40 mouse cellular contexts compared by ENCODE assay signal in the genomic region with DNA sequence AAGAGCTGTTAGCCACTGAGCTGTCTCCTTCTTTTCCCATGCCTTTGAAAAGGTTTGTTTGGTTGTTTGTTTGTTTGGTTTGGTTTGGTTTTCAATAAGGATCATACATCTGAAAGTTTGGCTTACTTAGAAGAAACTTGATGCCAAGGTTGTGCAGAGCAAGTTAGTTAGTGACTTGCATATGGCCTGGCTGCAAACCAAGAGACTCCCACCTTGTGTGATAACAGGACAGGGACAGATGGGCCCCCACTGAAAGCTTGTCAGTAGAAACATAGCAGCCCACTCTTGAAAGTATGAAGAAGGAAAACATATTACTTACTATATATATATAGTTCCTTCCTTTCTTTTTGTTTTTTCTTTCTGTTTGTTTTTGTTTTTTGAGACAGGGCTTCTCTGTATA. TPM values are rescaled to one million over a fixed set of nuclear protein-coding genes. Genes with fewer than 3 reads are reported as not detected.
"Had no signal": no experiment of that assay in that cellular context is flagged by ENCODE, and none has a peak within 500 bp of the region (broad histone marks: within the 10 kb centered on the region; RNA-seq: fewer than 3 reads in every experiment).

No protein-coding gene starts in this region.

- ATAC-seq: hindbrain, embryonic 16.5 days; inflammation-experienced regulatory T-cells, adult 6 months; intestine, embryonic 15.5 days; intestine, postnatal 0 days had no signal

- DNase-seq: gastrocnemius, adult 2 months; gastrocnemius, postnatal 10 days; gastrocnemius, postnatal 25 days; heart, adult 18-20 months; heart, postnatal 10 days; heart, postnatal 4 days; kidney, adult 18-20 months; kidney, adult 8-10 months; kidney, postnatal 10 days; kidney, postnatal 25 days; kidney, postnatal 4 days; liver; liver, embryonic 13.5 days had no signal

- H3K4me3 ChIP-seq: gastrocnemius, adult 2 months; heart, embryonic 10.5 days; heart, embryonic 12.5 days; hindbrain, embryonic 10.5 days; hindbrain, embryonic 12.5 days; intestine, embryonic 15.5 days; layer of hippocampus, adult 2 months; left cerebral cortex, adult 2 months; limb, embryonic 10.5 days; limb, embryonic 12.5 days; liver, embryonic 13.5 days; liver, embryonic 15.5 days had no signal

- H3K36me3 ChIP-seq: heart, embryonic 10.5 days; heart, embryonic 12.5 days; hindbrain, embryonic 10.5 days; hindbrain, embryonic 12.5 days; intestine, embryonic 15.5 days; limb, embryonic 10.5 days; limb, embryonic 12.5 days; liver, embryonic 13.5 days; liver, embryonic 15.5 days had no signal

- H3K9ac ChIP-seq: heart, embryonic 12.5 days; hindbrain, embryonic 12.5 days; hindbrain, embryonic 14.5 days; intestine, embryonic 15.5 days; limb, embryonic 12.5 days; liver, embryonic 13.5 days; liver, embryonic 15.5 days had no signal

- H3K9me3 ChIP-seq: heart, embryonic 10.5 days; heart, embryonic 12.5 days; hindbrain, embryonic 10.5 days; hindbrain, embryonic 12.5 days; intestine, embryonic 15.5 days; limb, embryonic 10.5 days; limb, embryonic 12.5 days; liver, embryonic 13.5 days; liver, embryonic 15.5 days had no signal

- H3K27me3 ChIP-seq: heart, embryonic 12.5 days; hindbrain, embryonic 12.5 days; intestine, embryonic 15.5 days; limb, embryonic 12.5 days; liver, embryonic 13.5 days; liver, embryonic 15.5 days had no signal

- H3K4me1 ChIP-seq: heart, embryonic 10.5 days; heart, embryonic 12.5 days; hindbrain, embryonic 10.5 days; hindbrain, embryonic 12.5 days; intestine, embryonic 15.5 days; limb, embryonic 10.5 days; limb, embryonic 12.5 days; liver, embryonic 13.5 days; liver, embryonic 15.5 days had no signal

- H3K4me2 ChIP-seq: heart, embryonic 12.5 days; hindbrain, embryonic 12.5 days; hindbrain, embryonic 14.5 days; intestine, embryonic 15.5 days; limb, embryonic 12.5 days; liver, embryonic 11.5 days; liver, embryonic 13.5 days; liver, embryonic 15.5 days had no signal

- H3K27ac ChIP-seq: gastrocnemius, adult 2 months; heart, embryonic 10.5 days; hindbrain, embryonic 10.5 days; hindbrain, embryonic 12.5 days; hindbrain, embryonic 14.5 days; intestine, embryonic 15.5 days; layer of hippocampus, adult 2 months; left cerebral cortex, adult 2 months; limb, embryonic 10.5 days; limb, embryonic 12.5 days; liver, embryonic 13.5 days; liver, embryonic 15.5 days had no signal

RNA-seq across cellular contexts. Expression of a gene that starts 49.3 kb away (rescaled TPM):
- total RNA-seq: gastrocnemius, adult 2 months; gastrocnemius, postnatal 10 days; gastrocnemius, postnatal 25 days; gastrocnemius, postnatal 4 days; granulocyte monocyte progenitor cell, adult 5-6 weeks; heart, adult 18-20 months; heart, adult 8-10 months; heart, postnatal 10 days; heart, postnatal 25 days; heart, postnatal 4 days; layer of hippocampus, adult 2 months; layer of hippocampus, postnatal 25 days; left cerebral cortex, adult 2 months; left cerebral cortex, postnatal 14 days; left cerebral cortex, postnatal 36 days had no signal
- polyA plus RNA-seq: heart, embryonic 10.5 days; heart, embryonic 12.5 days; heart, embryonic 14.5 days; heart, embryonic 16.5 days; hindbrain, embryonic 10.5 days; hindbrain, embryonic 12.5 days; hindbrain, embryonic 16.5 days; inflammation-experienced regulatory T-cells, adult 6 months; intestine, embryonic 15.5 days; intestine, postnatal 0 days; kidney, embryonic 14.5 days; kidney, embryonic 16.5 days; limb, embryonic 10.5 days; limb, embryonic 12.5 days; limb, embryonic 14.5 days; liver, embryonic 11.5 days; liver, embryonic 13.5 days; liver, embryonic 15.5 days had no signal
